Mouse (Mus musculus): ENCODE measurements around the gene Sult6b2.

DNA sequence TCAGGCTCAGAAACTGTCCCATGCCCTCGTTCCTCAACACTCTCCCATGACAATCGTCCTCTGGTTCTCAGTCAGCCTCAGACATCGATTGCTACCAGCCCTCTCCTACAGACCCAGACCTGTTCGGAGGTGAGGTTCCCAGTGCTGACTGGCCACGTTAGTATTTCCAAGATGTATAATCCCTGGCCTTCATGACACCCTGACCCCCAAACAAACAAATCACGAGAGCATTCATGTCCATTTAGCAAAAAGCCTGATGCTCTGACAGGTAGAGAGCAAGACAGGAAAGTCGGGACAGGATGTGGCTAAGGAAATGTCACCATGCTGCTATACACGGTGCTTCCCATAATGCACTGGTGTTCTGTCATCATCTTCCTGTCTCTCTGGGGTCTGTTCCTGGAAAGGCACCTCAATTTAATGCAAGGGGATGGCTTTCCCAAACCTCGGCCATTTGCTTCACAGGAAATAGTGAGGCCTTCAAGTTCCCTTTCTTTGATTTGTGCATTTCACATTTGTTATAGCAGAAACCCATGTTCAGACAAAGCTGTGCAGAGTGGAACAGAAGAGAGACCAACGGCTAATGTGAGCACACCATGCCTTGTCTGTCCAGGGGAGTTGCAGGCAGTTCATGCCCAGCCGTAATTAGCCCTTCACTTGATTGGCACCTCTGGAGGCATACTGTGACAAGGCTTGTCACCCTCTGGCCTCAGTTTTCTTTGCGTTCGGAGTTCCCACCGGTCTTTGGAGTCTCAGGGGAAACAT lies 24.3 kb downstream of the Sult6b2 start:
- TF ChIP-seq CTCF (IDR thresholded peaks at IDR 0.05; ENCODE audit: control insufficient read depth, insufficient read depth, insufficient replicate concordance, low read depth, low read length) (no peak), POLR2A (IDR thresholded peaks at IDR 0.05; ENCODE audit: control insufficient read depth, low read depth, low read length) (no peak)
